Mouse (Mus musculus) heart, adult 18-20 months (tissue): ENCODE results near the gene Cops7a. TPM values are rescaled to one million over a fixed set of nuclear protein-coding genes. Genes with fewer than 3 reads are reported as not detected.
A peak's percentile ranks its signal among the peaks of the same experiment; 100 is the strongest.

Experiments used
- DNase-seq, 2 experiments: peaks; one replicate each; pipeline ENCODE4 v3.0.0; 2021 to 2022; ENCODE audit warnings: mixed read lengths in 1 of 2
- long read RNA-seq, 2 experiments: library from polyadenylated mRNA; stranded (forward); transcript quantifications; one replicate each; pipeline ENCODE4 v2.0.0; 2021
- total RNA-seq, 2 experiments: library from RNA; stranded (reverse); gene quantifications; 2 replicates each; pipeline ENCODE4 v1.2.3; 2021

Gene Cops7a
- 100 to 1,000 TPM in 1 of 2 experiments, 10 to 100 TPM in 1; 94.3 to 102 TPM for total RNA-seq
- long read RNA-seq, experiment 1, partial matches to known transcripts: 13 of 117 reads
- long read RNA-seq, experiment 1, other reads (novel, unspliced or antisense): 102 of 117 reads
- long read RNA-seq, experiment 2, partial matches to known transcripts: 4 of 46 reads
- long read RNA-seq, experiment 2, other reads (novel, unspliced or antisense): 40 of 46 reads

GRCm38 (mm10) chr6:124965088-124965719, at the start of gene Cops7a:
Cops7a (minus strand) TSS chr6:124965538.
- peak; percentile 98 for DNase-seq

- DNase-seq: peak; percentile 84 to 91
Observed at GRCm38 (mm10) chr6:125009181-125010073, 44.1 kb upstream of the Cops7a start.

- no peak for DNase-seq
Observed at GRCm38 (mm10) chr6:125009129-125009180, 43.6 kb upstream of the Cops7a start, which contains the start of gene Zfp384. Zfp384 (plus strand) TSS chr6:125009145.

- peak; percentile 98 to 100 for DNase-seq
Observed at GRCm38 (mm10) chr6:125008586-125009128, 43.3 kb upstream of the Cops7a start.

- DNase-seq: no peak
Observed at GRCm38 (mm10) chr6:125008060-125008459, 42.7 kb upstream of the Cops7a start.

GRCm38 (mm10) chr6:125005086-125005485, 39.7 kb upstream of the Cops7a start:
- DNase-seq: no peak

- DNase-seq: no peak
Observed at GRCm38 (mm10) chr6:125003706-125004105, 38.4 kb upstream of the Cops7a start.

GRCm38 (mm10) chr6:124999546-124999945, 34.2 kb upstream of the Cops7a start:
- no peak for DNase-seq

- DNase-seq: no peak
Observed at GRCm38 (mm10) chr6:124999091-124999490, 33.8 kb upstream of the Cops7a start.

- peak; percentile 11 to 25 for DNase-seq
Observed at GRCm38 (mm10) chr6:124998066-124998465, 32.7 kb upstream of the Cops7a start.

- peak; percentile 61 to 86 for DNase-seq
Observed at GRCm38 (mm10) chr6:124996551-124997501, 31.5 kb upstream of the Cops7a start, which contains the start of gene Pianp. Pianp (plus strand) TSS chr6:124996694.

GRCm38 (mm10) chr6:124995831-124996403, 30.6 kb upstream of the Cops7a start:
- no peak for DNase-seq

GRCm38 (mm10) chr6:124995246-124995645, 29.9 kb upstream of the Cops7a start:
- DNase-seq: no peak

- DNase-seq: no peak
Observed at GRCm38 (mm10) chr6:124993876-124994275, 28.5 kb upstream of the Cops7a start.

- no peak for DNase-seq
Observed at GRCm38 (mm10) chr6:124993365-124993764, 28.0 kb upstream of the Cops7a start.

- DNase-seq: no peak
Observed at GRCm38 (mm10) chr6:124992241-124992640, 26.9 kb upstream of the Cops7a start.

GRCm38 (mm10) chr6:124967766-124968165, 2.4 kb upstream of the Cops7a start:
- peak; percentile 22 to 58 for DNase-seq

- DNase-seq: peak in 1 of 2 experiments; percentile 20
Observed at GRCm38 (mm10) chr6:124966466-124967118, 1.3 kb upstream of the Cops7a start.

- no peak for DNase-seq
Observed at GRCm38 (mm10) chr6:124965747-124966146, 409 bp upstream of the Cops7a start.

- DNase-seq: peak in 1 of 2 experiments; percentile 9
Observed at GRCm38 (mm10) chr6:124964638-124965037, 700 bp downstream of the Cops7a start.

- DNase-seq: no peak
Observed at GRCm38 (mm10) chr6:124961021-124961420, 4.3 kb downstream of the Cops7a start.
